Comparison of ENCODE assay signal across 8 mouse cellular contexts in the genomic region with DNA sequence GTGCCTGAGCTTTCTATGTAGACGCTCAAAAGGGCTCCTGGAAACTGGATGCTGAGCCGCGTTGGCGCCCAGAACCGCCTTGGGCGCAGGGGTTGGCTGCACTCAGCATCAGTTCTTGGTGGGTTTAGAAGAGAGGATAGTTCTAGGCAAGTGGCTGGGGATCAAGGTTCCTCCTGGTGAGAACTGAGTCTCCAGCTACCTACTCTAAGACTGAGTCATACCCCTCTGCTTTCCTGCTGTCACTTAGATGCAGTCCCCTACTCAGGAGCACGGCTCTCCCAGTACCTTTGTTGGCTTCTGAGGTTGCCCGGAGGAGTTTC. TPM values are rescaled to one million over a fixed set of nuclear protein-coding genes. Genes with fewer than 3 reads are reported as not detected.
DNase-seq lines count a peak whose midpoint lies in the region; ATAC-seq and TF ChIP-seq lines count a peak whose summit lies in the region.

No protein-coding gene starts in this region.

- TF ChIP-seq CTCF in lung, postnatal 0 days (IDR thresholded peaks at IDR 0.05) = no peak
- TF ChIP-seq CTCF in liver, embryonic 14.5 days (IDR thresholded peaks at IDR 0.05; ENCODE audit: low read depth) = no peak

- no peaks in the 10 kb centered on the region for H3K4me1 ChIP-seq in lung, postnatal 0 days (ENCODE audit: insufficient read depth, low read depth, low read length)
- H3K4me1 ChIP-seq in liver, embryonic 14.5 days (replicated peaks; ENCODE audit: control insufficient read depth in 2 of 2, insufficient read depth in 2 of 2, low read length in 1 of 2) = no peaks in the 10 kb centered on the region
- peaks cover 8% of the 10 kb centered on the region; the same call in 1 of the 2 replicates for H3K4me1 ChIP-seq in stomach, embryonic 16.5 days (ENCODE audit: control insufficient read depth, insufficient read depth, low read length)

- no peak for ATAC-seq in lung, postnatal 0 days
- ATAC-seq in liver, embryonic 14.5 days (ENCODE audit: insufficient read depth) = no peak
- no peak for ATAC-seq in stomach, embryonic 16.5 days (ENCODE audit: insufficient read depth, low FRiP score)

- H3K27me3 ChIP-seq in lung, postnatal 0 days (replicated peaks; ENCODE audit: insufficient read depth, low read length) = peaks cover 40% of the 10 kb centered on the region
- H3K27me3 ChIP-seq in liver, embryonic 14.5 days (ENCODE audit: control insufficient read depth, insufficient read depth, low read length) = peaks cover 30% of the 10 kb centered on the region
- H3K27me3 ChIP-seq in stomach, embryonic 16.5 days (ENCODE audit: control insufficient read depth, insufficient read depth, low read length) = peaks cover 49% of the 10 kb centered on the region

- no peak for TF ChIP-seq EP300 in lung, postnatal 0 days (IDR thresholded peaks at IDR 0.05)
- no peak for TF ChIP-seq EP300 in liver, embryonic 14.5 days (IDR thresholded peaks at IDR 0.05; ENCODE audit: low read depth)

- peak; percentile 24 for DNase-seq in embryo, embryonic 10.5 days (ENCODE audit: low spot score)
- no peak for DNase-seq in embryo, embryonic 9.5 days (ENCODE audit: extremely low spot score)
- DNase-seq in lung, postnatal 0 days (ENCODE audit: low spot score) = no peak
- DNase-seq in lung, postnatal 10 days = no peak
- DNase-seq in liver, embryonic 14.5 days (ENCODE audit: low read depth in 3 of 3, low spot score in 3 of 3) = no peak
- DNase-seq in testis, postnatal 10 days (ENCODE audit: low spot score) = no peak
- DNase-seq in thymus, postnatal 4 days = no peak

- 6% methylated on average over 8 of the region's 8 CpGs for WGBS in lung, postnatal 0 days
- 6% methylated on average over 8 of the region's 8 CpGs for WGBS in liver, embryonic 14.5 days (ENCODE audit: insufficient replicate concordance)
- 3% methylated on average over 8 of the region's 8 CpGs for WGBS in stomach, embryonic 16.5 days

- H3K9me3 ChIP-seq in lung, postnatal 0 days (ENCODE audit: low read length) = no peaks in the 10 kb centered on the region
- no peaks in the 10 kb centered on the region for H3K9me3 ChIP-seq in liver, embryonic 14.5 days (ENCODE audit: control insufficient read depth, low read length)
- no peaks in the 10 kb centered on the region for H3K9me3 ChIP-seq in stomach, embryonic 16.5 days (replicated peaks; ENCODE audit: control insufficient read depth, low read length)

- H3K4me3 ChIP-seq in lung, postnatal 0 days (ENCODE audit: low read depth, low read length) = 0 out of 2 replicates have a peak overlapping the region, but pooled peaks have one; percentile 38
- H3K4me3 ChIP-seq in liver, embryonic 14.5 days (ENCODE audit: insufficient read depth in 1 of 2, low read depth in 2 of 2, low read length in 2 of 2) = no peak overlapping the region; a peak in 1 of 4 replicates
- peak overlapping the region; percentile 39 for H3K4me3 ChIP-seq in stomach, embryonic 16.5 days (replicated peaks; ENCODE audit: low read length)

- no peaks in the 10 kb centered on the region for H3K36me3 ChIP-seq in lung, postnatal 0 days (ENCODE audit: insufficient read depth, low read length)
- H3K36me3 ChIP-seq in liver, embryonic 14.5 days (replicated peaks; ENCODE audit: control insufficient read depth, insufficient read depth, low read depth) = no peaks in the 10 kb centered on the region
- no peaks in the 10 kb centered on the region for H3K36me3 ChIP-seq in stomach, embryonic 16.5 days (ENCODE audit: control insufficient read depth, insufficient read depth, low read length)

- no peak overlapping the region for H3K9ac ChIP-seq in lung, postnatal 0 days (replicated peaks; ENCODE audit: low read depth)
- no peak overlapping the region for H3K9ac ChIP-seq in liver, embryonic 14.5 days (replicated peaks)
- H3K9ac ChIP-seq in stomach, embryonic 16.5 days (ENCODE audit: low read length) = no peak overlapping the region

- H3K4me2 ChIP-seq in lung, postnatal 0 days (replicated peaks; ENCODE audit: low read depth, low read length) = no peak overlapping the region
- H3K4me2 ChIP-seq in liver, embryonic 14.5 days (ENCODE audit: low read depth) = peak overlapping the region; percentile 37
- H3K4me2 ChIP-seq in stomach, embryonic 16.5 days (ENCODE audit: low read depth, low read length) = peak overlapping the region; percentile 57

- H3K27ac ChIP-seq in lung, postnatal 0 days (ENCODE audit: low read length) = no peak overlapping the region
- H3K27ac ChIP-seq in liver, embryonic 14.5 days = no peak overlapping the region
- no peak overlapping the region for H3K27ac ChIP-seq in stomach, embryonic 16.5 days (ENCODE audit: low read length)

RNA-seq across cellular contexts. Expression of gene Rxfp3, which starts 0.5 kb away (rescaled TPM):
- polyA plus RNA-seq in lung, postnatal 0 days (2015; fragmentation: Nextera tagmentation; extraction: Ambion mirVana) = 0.05 TPM in 1 of 2 replicates, not detected in the other
- polyA plus RNA-seq in liver, embryonic 14.5 days (2012; rRNA removed) = not detected in 2 replicates
- not detected in 2 replicates for polyA plus RNA-seq in liver, embryonic 14.5 days (2014; fragmentation: Nextera tagmentation; extraction: Ambion mirVana)
- 0.03 TPM in 1 of 2 replicates, not detected in the other for polyA plus RNA-seq in stomach, embryonic 16.5 days (2015; fragmentation: Nextera tagmentation; extraction: Ambion mirVana)

RNA-seq across cellular contexts. Expression of gene Adamts12, which starts 27.3 kb away (rescaled TPM):
- 1.9 and 2.2 TPM in 2 replicates for polyA plus RNA-seq in lung, postnatal 0 days (2015; fragmentation: Nextera tagmentation; extraction: Ambion mirVana)
- 0.28 and 0.47 TPM in 2 replicates for polyA plus RNA-seq in liver, embryonic 14.5 days (2012; rRNA removed)
- polyA plus RNA-seq in liver, embryonic 14.5 days (2014; fragmentation: Nextera tagmentation; extraction: Ambion mirVana) = 0.23 and 0.54 TPM in 2 replicates
- 2.2 and 2.8 TPM in 2 replicates for polyA plus RNA-seq in stomach, embryonic 16.5 days (2015; fragmentation: Nextera tagmentation; extraction: Ambion mirVana)

RNA-seq across cellular contexts. Expression of gene Slc45a2, which starts 36.8 kb away (rescaled TPM):
- polyA plus RNA-seq in lung, postnatal 0 days (2015; fragmentation: Nextera tagmentation; extraction: Ambion mirVana) = not detected in 2 replicates
- polyA plus RNA-seq in liver, embryonic 14.5 days (2012; rRNA removed) = 0.01 TPM in 2 replicates
- 0.16 TPM in 1 of 2 replicates, not detected in the other for polyA plus RNA-seq in liver, embryonic 14.5 days (2014; fragmentation: Nextera tagmentation; extraction: Ambion mirVana)
- not detected in 2 replicates for polyA plus RNA-seq in stomach, embryonic 16.5 days (2015; fragmentation: Nextera tagmentation; extraction: Ambion mirVana)

RNA-seq across cellular contexts. Expression of gene Amacr, which starts 55.8 kb away (rescaled TPM):
- polyA plus RNA-seq in lung, postnatal 0 days (2015; fragmentation: Nextera tagmentation; extraction: Ambion mirVana) = 11.0 TPM in 2 replicates
- 8.5 and 10.9 TPM in 2 replicates for polyA plus RNA-seq in liver, embryonic 14.5 days (2012; rRNA removed)
- 19.3 and 20.3 TPM in 2 replicates for polyA plus RNA-seq in liver, embryonic 14.5 days (2014; fragmentation: Nextera tagmentation; extraction: Ambion mirVana)
- 17.0 and 17.6 TPM in 2 replicates for polyA plus RNA-seq in stomach, embryonic 16.5 days (2015; fragmentation: Nextera tagmentation; extraction: Ambion mirVana)

Comparison
In these comparisons a context has a peak if more than half of its experiments do, and no peak if none do; other contexts are left out.
1. H3K4me3 ChIP-seq: peak in lung, postnatal 0 days (single experiment) and stomach, embryonic 16.5 days (single experiment); none in liver, embryonic 14.5 days (0 of 2).